Mouse (Mus musculus): ENCODE data around the gene 1110017D15Rik. TPM values are rescaled to one million over a fixed set of nuclear protein-coding genes. Genes with fewer than 3 reads are reported as not detected.

The 1110017D15Rik gene
- polyA plus RNA-seq, 1 experiment, result not detected

DNA sequence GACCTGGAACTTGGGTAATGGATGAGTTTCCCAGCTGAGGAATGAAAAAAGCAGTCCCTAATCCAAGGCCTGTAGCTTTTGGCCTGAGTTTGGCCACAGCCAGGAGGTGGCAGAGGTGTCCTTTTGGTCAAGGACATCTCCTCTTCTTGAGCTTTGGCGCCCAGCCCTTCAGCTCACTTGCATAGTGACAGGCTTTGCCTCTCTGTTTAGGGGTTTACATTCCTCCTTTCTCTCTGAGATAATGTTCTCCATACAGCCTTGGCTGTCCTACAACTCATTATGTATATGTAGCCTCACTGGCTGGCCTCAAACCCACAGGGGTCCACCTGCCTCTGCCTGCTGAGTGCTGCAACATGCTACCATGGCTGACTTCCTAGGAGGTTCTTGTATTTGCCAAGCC is 30.0 kb upstream of the 1110017D15Rik start:
- WGBS, result 86% methylated on average over 1 of the region's 1 CpGs
- Histone ChIP-seq H3K4me1 (ENCODE audit: control insufficient read depth, insufficient read depth, low read length) (no peaks in the 10 kb centered on the region), H3K27ac (ENCODE audit: control insufficient read depth, insufficient read depth, low read depth, low read length, poor library complexity) (no peak overlapping the region), H3K4me3 (replicated peaks; ENCODE audit: control insufficient read depth, low read depth, low read length) (no peak overlapping the region)
- TF ChIP-seq POLR2A (IDR thresholded peaks at IDR 0.05; ENCODE audit: borderline replicate concordance, control insufficient read depth, low read depth, low read length), result no peak
- no peak for TF ChIP-seq CTCF (IDR thresholded peaks at IDR 0.05; ENCODE audit: control insufficient read depth, insufficient read depth, low read length)

DNA sequence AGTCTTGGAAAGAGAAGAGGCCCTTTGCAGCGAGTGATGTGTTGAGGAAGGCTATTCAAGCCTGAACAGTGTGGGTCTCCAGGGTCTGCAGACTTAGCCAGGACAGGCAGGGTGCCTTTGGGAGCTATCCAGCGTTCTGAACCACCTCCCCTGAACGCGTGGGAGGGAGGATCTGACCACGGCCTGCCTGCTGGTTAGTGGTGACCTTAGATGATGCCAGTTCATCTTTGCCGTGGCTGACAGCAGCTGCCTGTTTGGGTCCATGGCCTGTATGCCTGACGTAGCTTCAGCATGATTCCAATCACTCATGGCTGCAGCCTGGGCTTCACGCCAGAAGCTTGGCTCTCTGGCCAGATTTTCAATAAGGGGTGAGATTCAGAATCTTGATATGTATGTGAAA is 28.9 kb upstream of the 1110017D15Rik start:
- Histone ChIP-seq H3K4me1 (ENCODE audit: control insufficient read depth, insufficient read depth, low read length) (no peaks in the 10 kb centered on the region), H3K27ac (ENCODE audit: control insufficient read depth, insufficient read depth, low read depth, low read length, poor library complexity) (no peak overlapping the region), H3K4me3 (replicated peaks; ENCODE audit: control insufficient read depth, low read depth, low read length) (no peak overlapping the region)
- TF ChIP-seq POLR2A (IDR thresholded peaks at IDR 0.05; ENCODE audit: borderline replicate concordance, control insufficient read depth, low read depth, low read length) (no peak), CTCF (IDR thresholded peaks at IDR 0.05; ENCODE audit: control insufficient read depth, insufficient read depth, low read length) (no peak)
- 30% methylated on average over 8 of the region's 8 CpGs for WGBS

DNA sequence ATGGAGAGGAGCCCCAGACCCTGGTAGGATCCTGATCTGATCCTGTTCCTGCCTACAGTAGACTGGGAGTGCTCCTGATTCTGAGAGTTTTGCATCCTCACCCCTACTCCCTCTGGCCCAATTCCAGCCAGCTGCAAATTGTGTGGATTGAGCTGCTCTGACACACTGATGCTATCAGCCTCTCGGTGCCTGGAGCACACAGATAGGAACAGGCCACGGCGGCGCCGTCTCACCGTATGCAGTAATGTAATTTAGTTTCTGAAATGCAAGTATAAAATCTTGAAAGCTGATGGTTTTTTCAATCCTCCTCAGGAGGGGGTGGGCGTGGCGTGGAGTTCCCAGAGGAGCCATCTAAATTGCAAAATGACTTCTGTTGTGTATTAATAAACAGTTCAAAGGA is 25.0 kb upstream of the 1110017D15Rik start:
- H3K27ac ChIP-seq (ENCODE audit: control insufficient read depth, insufficient read depth, low read depth, low read length, poor library complexity), result no peak overlapping the region
- WGBS, result 69% methylated on average over 8 of the region's 8 CpGs
- TF ChIP-seq CTCF (IDR thresholded peaks at IDR 0.05; ENCODE audit: control insufficient read depth, insufficient read depth, low read length), result no peak
- TF ChIP-seq POLR2A (IDR thresholded peaks at IDR 0.05; ENCODE audit: borderline replicate concordance, control insufficient read depth, low read depth, low read length), result no peak
- H3K4me1 ChIP-seq (ENCODE audit: control insufficient read depth, insufficient read depth, low read length), result no peaks in the 10 kb centered on the region
- no peak overlapping the region for H3K4me3 ChIP-seq (replicated peaks; ENCODE audit: control insufficient read depth, low read depth, low read length)

DNA sequence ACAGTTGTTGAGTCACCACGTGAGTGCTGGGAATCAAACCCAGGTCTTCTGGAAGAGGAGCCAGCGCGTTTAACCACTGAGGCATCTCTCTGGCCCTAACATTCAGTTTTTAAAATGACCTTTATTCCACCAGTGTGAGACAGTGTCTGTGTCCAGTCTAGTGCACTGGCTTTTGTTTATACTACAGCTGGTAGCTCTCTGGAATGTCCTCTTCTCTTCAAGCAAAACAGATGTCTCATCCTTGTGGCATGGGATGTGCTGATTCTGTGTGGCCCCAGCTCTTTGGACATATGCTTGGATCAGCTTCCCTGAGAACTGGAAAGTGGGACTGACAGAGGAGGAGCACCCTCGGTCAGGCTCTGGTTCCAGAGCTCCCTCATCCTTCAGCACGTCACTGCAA is 17.7 kb upstream of the 1110017D15Rik start:
- WGBS, result 76% methylated on average over 5 of the region's 5 CpGs
- TF ChIP-seq POLR2A (IDR thresholded peaks at IDR 0.05; ENCODE audit: borderline replicate concordance, control insufficient read depth, low read depth, low read length) (no peak), CTCF (IDR thresholded peaks at IDR 0.05; ENCODE audit: control insufficient read depth, insufficient read depth, low read length) (no peak)
- H3K4me1 ChIP-seq (ENCODE audit: control insufficient read depth, insufficient read depth, low read length), result no peaks in the 10 kb centered on the region
- no peak overlapping the region for H3K4me3 ChIP-seq (replicated peaks; ENCODE audit: control insufficient read depth, low read depth, low read length)
- H3K27ac ChIP-seq (ENCODE audit: control insufficient read depth, insufficient read depth, low read depth, low read length, poor library complexity), result no peak overlapping the region

DNA sequence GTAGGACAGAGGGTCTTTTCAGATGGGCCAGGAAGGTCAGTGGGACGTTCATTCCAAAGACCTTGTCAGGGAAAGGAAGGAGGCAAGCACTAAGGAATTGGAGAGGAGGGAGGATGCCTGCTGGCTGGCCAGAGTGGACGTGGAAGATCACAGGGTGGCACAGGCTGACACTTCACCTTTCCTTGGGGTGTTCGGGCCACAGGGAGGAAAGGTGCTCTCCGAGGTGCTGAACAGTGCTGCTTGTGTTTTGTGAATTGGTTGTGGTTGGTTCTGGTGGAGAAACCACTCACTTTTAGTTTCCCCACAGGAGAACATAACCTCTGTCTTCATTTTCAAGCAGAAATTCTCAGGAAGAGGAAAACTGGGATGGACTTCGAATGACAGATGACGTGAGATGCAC is 15.3 kb upstream of the 1110017D15Rik start:
- Histone ChIP-seq H3K4me3 (replicated peaks; ENCODE audit: control insufficient read depth, low read depth, low read length) (no peak overlapping the region), H3K4me1 (ENCODE audit: control insufficient read depth, insufficient read depth, low read length) (no peaks in the 10 kb centered on the region), H3K27ac (ENCODE audit: control insufficient read depth, insufficient read depth, low read depth, low read length, poor library complexity) (no peak overlapping the region)
- TF ChIP-seq POLR2A (IDR thresholded peaks at IDR 0.05; ENCODE audit: borderline replicate concordance, control insufficient read depth, low read depth, low read length), result no peak
- TF ChIP-seq CTCF (IDR thresholded peaks at IDR 0.05; ENCODE audit: control insufficient read depth, insufficient read depth, low read length), result no peak
- WGBS, result 34% methylated on average over 6 of the region's 6 CpGs

DNA sequence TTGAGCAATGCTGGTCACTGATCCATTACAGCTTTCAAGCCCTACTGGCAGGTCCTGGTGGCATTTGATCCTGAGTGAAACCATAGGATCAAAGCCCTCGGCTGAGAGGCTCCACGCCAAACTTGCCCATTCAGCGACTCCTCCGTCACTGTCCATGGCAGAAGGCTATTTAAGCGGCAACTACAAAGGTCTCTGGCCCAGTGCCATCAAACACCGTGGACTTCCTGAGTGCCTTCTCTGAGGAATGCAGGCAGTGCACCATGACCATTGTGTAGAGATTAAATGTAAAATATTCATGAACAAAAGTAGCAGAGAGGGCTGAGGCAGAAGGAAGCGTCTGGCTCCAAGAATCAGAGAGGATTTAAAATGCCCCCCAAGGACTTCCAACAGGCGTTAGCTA is 10.9 kb upstream of the 1110017D15Rik start:
- Histone ChIP-seq H3K4me1 (ENCODE audit: control insufficient read depth, insufficient read depth, low read length) (no peaks in the 10 kb centered on the region), H3K27ac (ENCODE audit: control insufficient read depth, insufficient read depth, low read depth, low read length, poor library complexity) (no peak overlapping the region), H3K4me3 (replicated peaks; ENCODE audit: control insufficient read depth, low read depth, low read length) (no peak overlapping the region)
- WGBS, result 76% methylated on average over 8 of the region's 8 CpGs
- no peak for TF ChIP-seq CTCF (IDR thresholded peaks at IDR 0.05; ENCODE audit: control insufficient read depth, insufficient read depth, low read length)
- no peak for TF ChIP-seq POLR2A (IDR thresholded peaks at IDR 0.05; ENCODE audit: borderline replicate concordance, control insufficient read depth, low read depth, low read length)

DNA sequence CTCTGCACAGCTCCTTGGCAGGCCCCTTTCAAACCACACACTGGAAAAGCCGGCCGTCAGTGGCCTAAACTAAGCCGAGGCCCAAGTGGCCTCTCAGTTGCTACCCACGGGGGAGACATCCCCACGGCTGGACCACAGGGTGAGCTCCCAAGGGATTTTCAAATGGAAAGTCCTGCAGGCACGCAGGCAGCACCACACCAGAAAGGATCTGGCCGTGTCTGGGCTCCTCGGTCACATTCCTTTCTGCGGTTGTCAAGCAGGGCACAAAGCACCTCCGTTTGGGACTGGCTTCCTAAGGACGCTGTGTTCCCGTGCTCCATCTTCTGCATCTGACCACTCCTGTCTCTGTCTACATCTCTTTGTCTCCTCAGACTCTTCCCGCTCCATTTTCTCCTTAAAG is 9.9 kb upstream of the 1110017D15Rik start:
- Histone ChIP-seq H3K4me1 (ENCODE audit: control insufficient read depth, insufficient read depth, low read length) (no peaks in the 10 kb centered on the region), H3K27ac (ENCODE audit: control insufficient read depth, insufficient read depth, low read depth, low read length, poor library complexity) (no peak overlapping the region), H3K4me3 (replicated peaks; ENCODE audit: control insufficient read depth, low read depth, low read length) (no peak overlapping the region)
- 81% methylated on average over 13 of the region's 13 CpGs for WGBS
- no peak for TF ChIP-seq POLR2A (IDR thresholded peaks at IDR 0.05; ENCODE audit: borderline replicate concordance, control insufficient read depth, low read depth, low read length)
- TF ChIP-seq CTCF (IDR thresholded peaks at IDR 0.05; ENCODE audit: control insufficient read depth, insufficient read depth, low read length), result no peak

DNA sequence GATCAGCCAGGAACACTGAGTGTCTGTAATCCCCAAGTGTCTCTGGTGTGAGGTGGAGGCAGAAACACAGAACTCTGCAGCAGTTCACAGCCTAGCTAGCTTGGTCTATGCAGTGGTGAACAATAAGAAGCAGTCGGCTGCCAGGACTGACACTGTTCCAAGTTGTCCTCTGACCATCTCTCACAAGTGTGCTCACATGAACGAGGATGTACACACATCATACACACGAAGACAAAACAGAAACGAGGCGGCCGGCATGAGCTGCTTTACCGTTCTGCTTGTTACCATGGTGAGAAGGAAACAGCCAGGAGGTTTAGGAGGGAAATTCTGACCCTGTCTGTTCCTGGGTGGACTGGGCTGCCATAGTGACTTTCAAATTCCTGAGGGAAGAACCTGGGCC is 9.4 kb upstream of the 1110017D15Rik start:
- Histone ChIP-seq H3K4me3 (replicated peaks; ENCODE audit: control insufficient read depth, low read depth, low read length) (no peak overlapping the region), H3K4me1 (ENCODE audit: control insufficient read depth, insufficient read depth, low read length) (no peaks in the 10 kb centered on the region), H3K27ac (ENCODE audit: control insufficient read depth, insufficient read depth, low read depth, low read length, poor library complexity) (no peak overlapping the region)
- WGBS, result 83% methylated on average over 7 of the region's 7 CpGs
- TF ChIP-seq POLR2A (IDR thresholded peaks at IDR 0.05; ENCODE audit: borderline replicate concordance, control insufficient read depth, low read depth, low read length) (no peak), CTCF (IDR thresholded peaks at IDR 0.05; ENCODE audit: control insufficient read depth, insufficient read depth, low read length) (no peak)

DNA sequence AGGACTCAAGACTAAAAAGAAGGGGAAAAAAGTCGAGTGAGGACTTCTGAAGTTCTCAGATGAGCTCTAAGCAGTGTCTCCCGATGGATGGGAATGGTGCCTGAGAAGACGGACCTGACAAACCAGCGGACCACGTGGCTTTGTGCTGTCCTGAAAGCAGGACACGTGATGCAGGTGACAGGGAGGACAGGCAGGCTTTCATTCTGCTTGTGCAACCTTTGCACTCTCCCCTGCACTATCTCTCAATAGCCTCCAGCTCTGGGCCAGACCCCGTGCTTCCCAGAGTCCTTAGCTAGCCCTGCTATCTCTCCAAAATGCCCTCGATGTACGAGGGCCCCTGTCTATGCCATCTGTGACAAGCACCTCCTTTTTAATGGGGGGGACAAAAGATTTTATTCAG is 7.7 kb upstream of the 1110017D15Rik start:
- TF ChIP-seq CTCF (IDR thresholded peaks at IDR 0.05; ENCODE audit: control insufficient read depth, insufficient read depth, low read length) (no peak), POLR2A (IDR thresholded peaks at IDR 0.05; ENCODE audit: borderline replicate concordance, control insufficient read depth, low read depth, low read length) (no peak)
- no peak overlapping the region for H3K27ac ChIP-seq (ENCODE audit: control insufficient read depth, insufficient read depth, low read depth, low read length, poor library complexity)
- H3K4me1 ChIP-seq (ENCODE audit: control insufficient read depth, insufficient read depth, low read length), result no peaks in the 10 kb centered on the region
- H3K4me3 ChIP-seq (replicated peaks; ENCODE audit: control insufficient read depth, low read depth, low read length), result no peak overlapping the region
- WGBS, result 69% methylated on average over 9 of the region's 9 CpGs
